Mouse (Mus musculus): ENCODE measurements around the gene Rdx. TPM values are rescaled to one million over a fixed set of nuclear protein-coding genes. Genes with fewer than 3 reads are reported as not detected.

Gene Rdx
- polyA plus RNA-seq, 1 experiment from 2014 or later = 99.5 TPM

DNA sequence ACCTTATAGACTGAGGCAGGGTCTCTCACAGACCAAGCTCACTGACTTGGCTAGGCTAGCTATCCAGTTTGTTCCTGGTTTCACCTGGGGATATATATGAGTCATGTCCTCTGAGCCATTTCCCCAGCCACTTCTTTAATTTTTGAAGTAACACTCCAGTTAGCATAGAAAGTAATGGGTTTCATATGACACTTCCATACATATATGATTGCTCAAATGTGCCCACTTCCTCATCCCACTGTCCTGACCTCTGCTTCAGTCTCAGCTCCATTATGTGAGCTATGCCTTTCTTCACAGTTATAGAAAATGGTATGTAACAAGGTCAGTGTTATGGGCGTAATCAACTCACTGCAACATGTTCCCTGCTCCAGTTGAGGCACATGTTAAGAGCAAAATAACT is 28.5 kb upstream of the Rdx start:
- Histone ChIP-seq H3K4me1 (ENCODE audit: control insufficient read depth, insufficient read depth, low read length) (no peaks in the 10 kb centered on the region), H3K27me3 (ENCODE audit: control insufficient read depth, insufficient read depth, low read length) (no peaks in the 10 kb centered on the region), H3K4me2 (ENCODE audit: low read depth, low read length) (no peak overlapping the region), H3K4me3 (ENCODE audit: low read depth, low read length) (no peak overlapping the region), H3K9ac (replicated peaks; ENCODE audit: low read depth, low read length) (no peak overlapping the region), H3K27ac (ENCODE audit: low read depth, low read length) (no peak overlapping the region), H3K36me3 (ENCODE audit: control insufficient read depth, insufficient read depth, low read length) (no peaks in the 10 kb centered on the region), H3K9me3 (ENCODE audit: control insufficient read depth, low read length) (no peaks in the 10 kb centered on the region)
- no peak for ATAC-seq (ENCODE audit: low read depth)
- WGBS = 90% methylated on average over 1 of the region's 1 CpGs

- H3K4me1 ChIP-seq (ENCODE audit: control insufficient read depth, insufficient read depth, low read length) = no peaks in the 10 kb centered on the region
- no peak overlapping the region for H3K9ac ChIP-seq (replicated peaks; ENCODE audit: low read depth, low read length)
- no peak for ATAC-seq (ENCODE audit: low read depth)
- no peak overlapping the region for H3K4me2 ChIP-seq (ENCODE audit: low read depth, low read length)
- WGBS = 32% methylated on average over 5 of the region's 5 CpGs
- H3K27me3 ChIP-seq (ENCODE audit: control insufficient read depth, insufficient read depth, low read length) = no peaks in the 10 kb centered on the region
- H3K27ac ChIP-seq (ENCODE audit: low read depth, low read length) = no peak overlapping the region
- no peak overlapping the region for H3K4me3 ChIP-seq (ENCODE audit: low read depth, low read length)
- H3K36me3 ChIP-seq (ENCODE audit: control insufficient read depth, insufficient read depth, low read length) = no peaks in the 10 kb centered on the region
- H3K9me3 ChIP-seq (ENCODE audit: control insufficient read depth, low read length) = no peaks in the 10 kb centered on the region
Observed at GRCm38 (mm10) chr9:52027257-52028020, 19.5 kb upstream of the Rdx start.

DNA sequence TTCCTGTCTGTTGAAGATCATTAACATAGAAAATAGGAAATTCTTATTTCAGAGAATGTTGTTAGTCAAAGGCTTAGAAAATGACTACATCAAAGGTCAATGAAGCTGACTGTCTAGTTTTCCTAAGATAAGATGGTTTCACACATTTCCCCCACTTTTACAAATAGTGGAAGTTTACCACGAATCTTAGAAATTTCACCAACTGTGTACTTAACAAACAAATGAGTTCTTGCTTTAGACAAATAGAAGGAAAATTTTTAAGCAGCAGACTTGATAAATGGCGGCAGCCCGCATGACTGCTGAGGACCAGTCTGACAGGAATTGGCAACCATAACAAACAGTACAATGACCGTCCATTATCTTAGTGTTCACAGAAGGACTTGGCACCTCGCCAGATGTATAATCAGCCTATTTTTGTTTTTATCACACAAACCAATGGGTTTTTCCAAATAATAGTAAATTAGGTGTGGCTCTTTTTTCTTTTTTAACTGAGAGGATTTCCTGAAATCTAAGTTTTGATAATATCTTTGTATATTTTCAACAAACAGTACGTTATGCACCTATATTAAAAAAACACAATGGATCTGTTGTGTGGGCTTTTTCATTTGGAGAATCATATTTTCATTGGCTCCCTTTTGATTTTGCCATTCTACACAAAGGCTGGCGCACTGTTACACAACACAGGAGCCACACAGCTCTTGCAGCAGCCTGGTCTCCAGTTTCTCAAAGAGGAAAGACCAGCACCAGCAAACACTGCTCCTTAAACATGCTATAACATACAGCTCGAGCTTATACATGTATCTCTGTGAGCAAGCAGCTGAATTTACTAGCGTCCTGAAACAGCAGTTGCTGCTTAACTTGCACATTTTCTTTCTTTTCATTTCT is 18.2 kb upstream of the Rdx start:
- 56% methylated on average over 9 of the region's 9 CpGs for WGBS
- no peak for ATAC-seq (ENCODE audit: low read depth)
- no peak overlapping the region for H3K4me3 ChIP-seq (ENCODE audit: low read depth, low read length)
- H3K9ac ChIP-seq (replicated peaks; ENCODE audit: low read depth, low read length) = no peak overlapping the region
- no peaks in the 10 kb centered on the region for H3K27me3 ChIP-seq (ENCODE audit: control insufficient read depth, insufficient read depth, low read length)
- H3K36me3 ChIP-seq (ENCODE audit: control insufficient read depth, insufficient read depth, low read length) = no peaks in the 10 kb centered on the region
- H3K4me2 ChIP-seq (ENCODE audit: low read depth, low read length) = no peak overlapping the region
- no peaks in the 10 kb centered on the region for H3K4me1 ChIP-seq (ENCODE audit: control insufficient read depth, insufficient read depth, low read length)
- no peak overlapping the region for H3K27ac ChIP-seq (ENCODE audit: low read depth, low read length)
- no peaks in the 10 kb centered on the region for H3K9me3 ChIP-seq (ENCODE audit: control insufficient read depth, low read length)

GRCm38 (mm10) chr9:52031501-52031900 is 15.5 kb upstream of the Rdx start:
- ATAC-seq (ENCODE audit: low read depth) = no peak
- H3K4me2 ChIP-seq (ENCODE audit: low read depth, low read length) = no peak overlapping the region
- 32% methylated on average over 2 of the region's 2 CpGs for WGBS

GRCm38 (mm10) chr9:52037493-52037892 is 9.5 kb upstream of the Rdx start:
- 85% methylated on average over 1 of the region's 1 CpGs for WGBS
- H3K9ac ChIP-seq (replicated peaks; ENCODE audit: low read depth, low read length) = no peak overlapping the region
- no peak overlapping the region for H3K27ac ChIP-seq (ENCODE audit: low read depth, low read length)
- no peak overlapping the region for H3K4me2 ChIP-seq (ENCODE audit: low read depth, low read length)
- no peak overlapping the region for H3K4me3 ChIP-seq (ENCODE audit: low read depth, low read length)
- no peaks in the 10 kb centered on the region for H3K27me3 ChIP-seq (ENCODE audit: control insufficient read depth, insufficient read depth, low read length)
- H3K36me3 ChIP-seq (ENCODE audit: control insufficient read depth, insufficient read depth, low read length) = no peaks in the 10 kb centered on the region
- no peaks in the 10 kb centered on the region for H3K4me1 ChIP-seq (ENCODE audit: control insufficient read depth, insufficient read depth, low read length)
- H3K9me3 ChIP-seq (ENCODE audit: control insufficient read depth, low read length) = no peaks in the 10 kb centered on the region
- ATAC-seq (ENCODE audit: low read depth) = no peak

More at GRCm38 (mm10) chr9:52031501-52031900, 15.5 kb upstream of the Rdx start:
- Histone ChIP-seq H3K36me3 (ENCODE audit: control insufficient read depth, insufficient read depth, low read length) (no peaks in the 10 kb centered on the region), H3K4me1 (ENCODE audit: control insufficient read depth, insufficient read depth, low read length) (no peaks in the 10 kb centered on the region), H3K4me3 (ENCODE audit: low read depth, low read length) (no peak overlapping the region), H3K27ac (ENCODE audit: low read depth, low read length) (no peak overlapping the region), H3K27me3 (ENCODE audit: control insufficient read depth, insufficient read depth, low read length) (no peaks in the 10 kb centered on the region), H3K9ac (replicated peaks; ENCODE audit: low read depth, low read length) (no peak overlapping the region), H3K9me3 (ENCODE audit: control insufficient read depth, low read length) (no peaks in the 10 kb centered on the region)

GRCm38 (mm10) chr9:52041657-52042056 is 5.3 kb upstream of the Rdx start:
- no peaks in the 10 kb centered on the region for H3K9me3 ChIP-seq (ENCODE audit: control insufficient read depth, low read length)
- WGBS = 85% methylated on average over 2 of the region's 2 CpGs
- H3K27ac ChIP-seq (ENCODE audit: low read depth, low read length) = no peak overlapping the region
- no peak for ATAC-seq (ENCODE audit: low read depth)
- no peak overlapping the region for H3K9ac ChIP-seq (replicated peaks; ENCODE audit: low read depth, low read length)
- no peak overlapping the region for H3K4me2 ChIP-seq (ENCODE audit: low read depth, low read length)
- no peaks in the 10 kb centered on the region for H3K27me3 ChIP-seq (ENCODE audit: control insufficient read depth, insufficient read depth, low read length)
- no peak overlapping the region for H3K4me3 ChIP-seq (ENCODE audit: low read depth, low read length)
- no peaks in the 10 kb centered on the region for H3K4me1 ChIP-seq (ENCODE audit: control insufficient read depth, insufficient read depth, low read length)
- no peaks in the 10 kb centered on the region for H3K36me3 ChIP-seq (ENCODE audit: control insufficient read depth, insufficient read depth, low read length)

DNA sequence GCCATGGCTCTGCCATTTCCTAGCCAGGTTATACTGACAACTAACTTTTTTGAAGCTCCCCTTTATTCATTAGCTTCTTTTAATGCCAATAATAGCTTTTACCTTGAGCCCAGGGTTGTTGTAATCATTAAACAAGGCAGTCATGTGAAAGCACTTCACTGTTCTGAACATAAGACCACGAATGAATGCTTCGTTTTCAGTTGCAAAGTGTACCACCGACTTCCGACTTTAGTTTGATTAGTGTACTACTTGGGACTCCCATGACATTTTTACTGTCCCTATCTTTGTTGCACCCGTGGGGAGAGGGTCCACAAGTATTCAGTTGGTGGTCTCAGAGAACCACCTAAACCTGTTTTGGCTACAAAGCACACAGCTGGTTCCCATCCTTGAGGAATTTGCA is 287 bp upstream of the Rdx start:
- 17% methylated on average over 5 of the region's 5 CpGs for WGBS

GRCm38 (mm10) chr9:52047821-52048649 is 1.1 kb downstream of the Rdx start:
- Histone ChIP-seq H3K4me2 (ENCODE audit: low read depth, low read length) (peak overlapping the region; percentile 65), H3K9me3 (ENCODE audit: control insufficient read depth, low read length) (no peaks in the 10 kb centered on the region), H3K4me1 (ENCODE audit: control insufficient read depth, insufficient read depth, low read length) (peaks cover 5% of the 10 kb centered on the region), H3K27ac (ENCODE audit: low read depth, low read length) (peak overlapping the region; percentile 91), H3K27me3 (ENCODE audit: control insufficient read depth, insufficient read depth, low read length) (no peaks in the 10 kb centered on the region), H3K36me3 (ENCODE audit: control insufficient read depth, insufficient read depth, low read length) (no peaks in the 10 kb centered on the region), H3K9ac (replicated peaks; ENCODE audit: low read depth, low read length) (peak overlapping the region; percentile 90), H3K4me3 (ENCODE audit: low read depth, low read length) (peak overlapping the region; percentile 90)
- peak; percentile 94 for ATAC-seq (ENCODE audit: low read depth)
- under 1% methylated on average over 65 of the region's 118 CpGs for WGBS

More for the DNA sequence above, 287 bp upstream of the Rdx start:
- Histone ChIP-seq H3K4me2 (ENCODE audit: low read depth, low read length) (peak overlapping the region; percentile 65; the same call in 1 of the 2 replicates), H3K9ac (replicated peaks; ENCODE audit: low read depth, low read length) (no peak overlapping the region), H3K9me3 (ENCODE audit: control insufficient read depth, low read length) (no peaks in the 10 kb centered on the region), H3K27me3 (ENCODE audit: control insufficient read depth, insufficient read depth, low read length) (no peaks in the 10 kb centered on the region), H3K36me3 (ENCODE audit: control insufficient read depth, insufficient read depth, low read length) (no peaks in the 10 kb centered on the region), H3K27ac (ENCODE audit: low read depth, low read length) (no peak overlapping the region), H3K4me1 (ENCODE audit: control insufficient read depth, insufficient read depth, low read length) (peaks cover 5% of the 10 kb centered on the region), H3K4me3 (ENCODE audit: low read depth, low read length) (peak overlapping the region; percentile 90; the same call in 1 of the 2 replicates)
- no peak for ATAC-seq (ENCODE audit: low read depth)

Measured in neural tube, embryonic 14.5 days (tissue).